Mouse (Mus musculus) skeletal muscle tissue, adult 2 months (tissue): ENCODE results near the gene Siglech.
A peak's percentile ranks its signal among the peaks of the same experiment; 100 is the strongest.
"Not testable (repeated sequence)": the region's sequence is repeated elsewhere in the genome, so short reads cannot be mapped to it uniquely, and the experiment has no call there.

ENCODE experiments used
- DNase-seq: peaks from one replicate; pipeline ENCODE4 v3.0.0-alpha.2; 2012; ENCODE audit warnings: low read depth, low spot score

The Siglech gene

DNA sequence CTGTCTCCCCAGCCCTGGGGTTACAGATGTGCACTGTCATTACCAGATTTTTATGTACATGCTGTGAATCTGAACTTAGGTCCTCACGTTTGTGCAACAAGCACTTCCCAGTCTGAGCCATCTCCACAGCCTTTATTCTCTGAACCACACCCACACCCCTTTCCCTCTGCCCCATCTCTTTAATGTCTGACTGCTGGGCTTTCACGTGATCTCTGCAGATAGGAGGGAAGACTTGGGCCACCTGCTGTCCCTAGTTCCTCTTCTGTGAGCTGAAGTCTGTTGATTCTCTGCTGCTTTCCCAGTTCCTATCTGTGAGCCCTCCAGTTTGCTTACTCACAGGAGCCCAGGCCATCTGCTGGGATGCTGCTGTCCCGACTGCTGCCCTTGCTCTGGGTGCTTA is at the start of gene Siglech:
Gene Siglech (plus strand): TSS at position 253 of the 400 bp plus-strand sequence.
- peak; percentile 26 for DNase-seq

DNA sequence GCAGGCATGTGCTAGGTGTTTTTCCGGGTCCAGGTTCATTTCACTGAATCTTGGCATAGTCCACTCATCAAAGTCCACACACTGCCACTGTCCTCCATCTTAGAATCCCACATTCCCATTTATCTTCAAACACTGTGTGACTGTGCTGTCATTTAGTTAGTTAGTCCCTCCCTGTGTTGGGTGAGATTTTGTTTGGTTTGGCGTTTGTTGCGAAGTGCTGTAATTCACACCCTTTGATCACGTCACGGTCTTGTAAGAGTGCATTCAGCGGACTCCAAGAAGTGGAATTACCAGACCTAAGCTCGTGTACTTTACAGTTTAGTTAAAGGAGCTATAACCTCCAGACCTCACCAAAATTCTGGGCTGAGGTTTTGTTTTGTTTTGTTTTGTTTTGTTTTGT is 45.3 kb upstream of the Siglech start:
- no peak for DNase-seq

DNA sequence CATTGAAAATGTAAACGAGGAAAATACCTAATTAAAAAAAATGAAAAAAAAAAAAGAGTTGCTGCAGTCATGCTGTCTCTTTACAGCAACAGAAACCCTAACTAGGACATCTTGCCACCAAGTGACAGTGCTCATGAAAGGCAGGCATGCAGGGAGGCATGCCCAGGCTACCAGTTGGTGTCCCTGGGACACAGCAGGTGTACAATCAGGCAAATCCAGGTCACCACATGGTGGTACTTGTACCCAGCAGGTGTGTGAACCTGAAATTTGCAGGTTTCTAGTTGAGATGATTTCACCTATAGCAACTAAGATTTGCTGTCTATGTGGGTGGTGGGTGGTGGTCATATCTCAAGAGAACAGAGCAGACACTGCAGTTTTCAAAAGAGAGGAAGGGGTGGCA is 39.1 kb upstream of the Siglech start:
- DNase-seq, result no peak

DNA sequence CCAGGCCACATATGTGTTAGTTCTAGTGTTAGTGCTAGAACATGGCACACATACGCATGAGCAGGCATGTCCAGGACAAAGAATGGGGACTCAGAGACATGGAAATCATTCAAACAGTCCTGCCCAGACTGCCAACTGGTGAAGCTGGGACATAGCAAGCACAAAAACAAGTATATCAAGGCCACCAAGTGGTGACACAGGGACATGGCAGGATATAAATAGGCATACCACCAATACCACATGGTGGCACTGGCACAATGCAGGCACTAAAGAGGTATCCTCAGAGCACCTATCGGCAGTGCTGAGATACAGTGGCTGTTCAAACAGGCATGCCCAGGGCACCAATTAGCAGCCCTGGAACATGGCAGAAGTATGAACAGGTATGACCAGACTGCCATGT is 33.5 kb upstream of the Siglech start:
- DNase-seq, result no peak

DNA sequence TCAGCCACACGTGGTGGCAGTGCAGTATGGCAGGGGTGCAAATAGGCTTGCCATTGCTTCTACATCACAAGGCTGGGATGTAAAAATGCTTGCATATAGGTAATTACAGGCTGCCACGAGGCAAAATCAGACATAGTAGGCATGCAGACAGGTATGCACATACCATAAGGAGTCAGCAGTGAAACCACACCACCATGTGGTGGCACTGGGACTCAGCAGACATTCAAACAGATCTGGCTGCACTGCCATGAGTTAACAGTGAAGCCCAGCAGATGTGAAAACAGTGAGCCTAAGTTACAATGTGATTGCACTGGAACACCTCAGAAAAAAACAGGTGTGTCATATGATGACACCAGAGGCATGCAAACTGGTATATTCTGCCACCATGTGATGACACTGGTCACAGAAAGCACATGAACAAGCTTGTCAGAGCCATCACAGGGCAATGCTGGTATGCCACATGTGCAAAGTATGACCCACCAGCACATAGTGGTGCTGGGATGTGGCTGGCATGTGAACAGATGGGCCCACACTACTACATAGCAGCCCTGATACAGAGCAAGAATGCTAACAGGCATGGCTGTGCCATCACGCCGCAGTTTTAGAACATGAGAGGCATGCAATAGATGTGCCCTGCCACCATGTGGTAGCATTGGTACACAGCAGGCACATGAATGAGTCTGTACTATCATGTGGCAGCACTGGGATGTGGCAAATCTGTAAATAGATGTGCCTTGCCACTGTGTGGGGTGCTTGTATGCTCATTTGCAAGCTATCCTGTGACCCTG is 30.7 kb upstream of the Siglech start:
- no peak for DNase-seq

DNA sequence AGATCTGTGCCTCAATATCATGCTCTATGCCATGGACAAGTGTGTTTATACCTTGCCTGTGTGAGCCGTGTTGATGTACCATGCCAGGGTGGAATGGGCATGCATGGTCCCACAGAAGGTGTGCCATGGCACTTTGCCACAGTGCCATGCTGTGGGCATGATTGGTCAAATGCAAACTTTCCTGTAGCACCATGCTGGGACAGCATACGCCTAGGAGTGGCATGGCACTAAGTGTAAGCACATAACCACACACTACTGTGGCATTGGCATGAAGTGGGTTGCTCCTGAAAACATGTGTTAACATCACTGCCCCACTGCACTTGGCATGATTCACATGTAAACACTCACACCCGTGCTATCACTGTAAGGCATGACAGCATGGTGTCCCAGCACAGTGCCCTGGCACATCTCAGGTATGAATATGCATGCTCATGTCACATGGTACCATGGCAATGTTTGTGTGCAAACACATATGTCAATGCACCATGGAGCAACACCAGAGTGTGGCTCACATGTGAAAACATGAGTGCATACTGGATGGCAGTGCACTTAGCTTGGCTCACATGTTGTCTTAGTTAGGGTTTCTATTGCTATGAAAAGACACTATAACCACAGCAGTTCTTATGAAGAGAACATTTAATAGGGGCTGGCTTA is 24.2 kb upstream of the Siglech start:
- DNase-seq, result no peak

DNA sequence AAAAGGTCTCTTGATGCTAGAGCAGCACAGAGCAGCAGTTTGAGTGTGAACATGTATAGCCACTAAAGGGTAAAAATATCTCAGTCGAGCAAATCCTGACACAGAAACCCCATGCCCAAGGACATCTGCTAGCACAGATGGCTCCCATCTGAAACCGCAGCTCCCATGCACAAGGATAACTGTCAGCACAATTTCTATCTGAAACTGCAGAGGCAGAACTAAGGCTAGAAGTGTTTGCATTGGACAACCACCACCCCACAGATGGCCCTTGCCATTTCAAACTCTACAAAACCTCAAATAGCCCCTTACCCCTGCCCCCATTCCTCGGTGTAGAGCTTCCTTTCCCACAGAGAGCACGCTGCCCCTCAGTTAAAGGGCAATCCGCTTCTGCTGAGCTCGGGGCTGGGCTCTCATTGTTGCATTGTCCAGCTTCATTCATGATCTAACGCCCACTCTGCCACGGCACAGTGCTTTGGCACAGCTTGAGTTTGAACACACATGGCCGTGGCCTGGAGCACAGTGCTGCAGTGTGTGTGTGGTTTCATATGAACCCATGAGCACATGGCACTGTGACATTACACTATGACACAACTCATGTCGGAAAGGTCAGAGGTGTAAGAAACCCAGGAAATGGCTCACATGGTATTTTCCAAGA is 23.3 kb upstream of the Siglech start:
- peak; percentile 36 for DNase-seq

DNA sequence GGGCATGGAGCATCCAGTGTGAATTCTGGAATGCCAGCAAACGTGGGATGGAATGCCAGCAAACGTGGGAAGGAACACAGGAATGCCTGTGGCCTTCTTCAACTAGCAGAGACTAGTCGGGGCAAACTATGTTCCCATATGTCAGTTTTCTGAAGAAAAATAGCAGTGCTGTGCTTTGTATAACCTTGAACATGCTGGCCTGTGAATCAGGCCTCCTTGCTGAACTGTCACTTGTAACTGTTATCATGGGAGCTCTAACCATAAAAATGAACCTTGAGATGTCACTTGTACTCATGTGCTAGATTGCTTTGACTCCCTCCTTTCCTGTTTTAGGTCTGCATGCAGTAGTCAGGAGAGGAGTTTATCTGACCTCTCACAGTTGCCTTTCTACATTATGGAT is 17.1 kb upstream of the Siglech start:
- no peak for DNase-seq

DNA sequence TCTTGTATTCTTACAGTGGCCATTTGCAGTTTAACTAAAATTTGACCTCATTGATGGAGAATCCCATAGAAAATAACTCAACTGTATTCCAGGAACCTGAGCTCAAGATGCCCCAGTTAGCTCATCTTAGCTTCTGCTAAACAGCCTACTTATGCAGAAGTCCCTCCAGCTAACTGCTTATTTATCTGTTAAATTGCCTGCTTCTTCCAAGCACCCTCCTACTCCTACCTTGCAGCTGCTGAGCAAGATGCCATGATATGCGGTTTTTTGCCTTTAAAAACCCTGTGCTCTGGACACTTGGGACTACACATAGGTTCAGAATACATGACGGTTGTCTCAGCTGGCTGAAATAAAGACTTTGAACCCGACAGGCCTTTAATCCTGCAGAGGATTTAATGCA is 8.6 kb upstream of the Siglech start:
- no peak for DNase-seq

DNA sequence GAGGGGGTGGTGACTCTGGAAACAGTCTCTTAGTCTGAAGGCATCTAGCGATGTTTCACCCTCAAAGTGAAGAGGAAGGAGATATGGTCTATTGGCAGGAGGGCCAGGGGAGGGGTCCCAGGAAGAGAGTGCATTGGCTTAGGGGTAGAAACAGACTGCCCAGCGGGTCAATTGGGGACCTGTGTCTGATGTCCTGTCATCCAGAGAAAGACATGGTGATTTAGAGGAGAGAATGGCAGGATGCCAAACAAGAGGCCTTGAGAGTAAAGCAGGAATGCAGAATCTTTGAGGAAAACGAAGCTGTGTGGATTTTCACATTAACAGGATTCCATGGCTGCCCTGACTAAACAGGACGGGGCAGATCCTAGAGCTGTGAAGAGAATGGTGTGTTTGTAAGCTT is 12.0 kb downstream of the Siglech start:
- no peak for DNase-seq

DNA sequence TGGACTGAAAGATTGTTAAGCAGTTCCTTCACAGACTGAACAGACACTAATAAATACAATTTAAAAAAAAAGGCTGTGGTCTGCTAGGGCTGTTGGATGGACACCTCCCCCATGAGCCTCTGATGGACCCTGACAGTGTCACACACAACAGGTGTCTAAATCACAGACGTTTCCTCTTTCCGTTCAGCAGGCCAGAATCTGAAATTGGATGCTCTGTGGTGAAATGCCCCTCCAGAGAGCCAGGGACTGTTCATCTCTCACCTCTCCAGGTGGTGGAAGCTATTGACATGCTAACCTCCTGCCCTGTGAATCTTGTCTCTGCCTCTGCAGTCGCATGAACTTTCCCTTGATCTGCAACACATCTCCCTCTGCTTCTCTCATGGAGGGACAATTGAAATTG is 14.5 kb downstream of the Siglech start:
- no peak for DNase-seq

DNA sequence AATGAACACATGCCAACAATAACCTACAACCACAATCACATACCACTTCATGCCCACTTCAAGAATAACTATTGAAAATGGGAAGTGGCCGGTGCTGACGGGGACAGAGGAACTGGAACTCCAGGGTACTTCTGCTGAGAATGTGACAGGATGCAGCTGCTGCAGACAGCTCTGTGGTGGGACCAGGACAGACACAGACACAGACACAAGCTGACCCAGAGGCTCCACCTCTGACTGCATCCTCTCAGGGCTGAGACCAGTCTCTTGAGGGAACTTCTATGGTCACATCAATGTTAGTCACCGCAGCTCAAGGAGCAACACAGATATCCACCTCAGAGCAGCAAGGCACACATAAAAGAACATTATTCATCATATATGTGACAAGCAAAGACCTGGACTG is 16.6 kb downstream of the Siglech start:
- peak; percentile 52 for DNase-seq

DNA sequence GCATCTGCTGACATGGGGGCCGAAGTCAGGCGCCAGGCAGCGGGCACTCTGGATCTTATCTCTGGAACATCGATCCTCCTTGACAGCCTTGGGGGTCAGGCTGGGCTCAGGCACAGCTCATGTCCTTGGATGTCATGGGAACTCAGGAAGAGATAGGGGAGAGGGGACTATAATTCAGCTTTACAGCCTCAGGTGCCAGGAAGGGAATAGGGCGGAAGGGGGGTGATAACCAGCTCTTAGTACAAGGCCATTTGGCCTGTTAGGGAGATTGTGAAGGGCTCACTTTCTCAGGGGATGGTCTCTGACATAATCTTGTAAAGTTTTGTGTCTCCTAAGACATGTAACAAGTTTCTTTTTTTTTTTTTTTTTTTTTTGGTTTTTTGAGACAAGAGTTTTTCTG is 22.6 kb downstream of the Siglech start:
- DNase-seq, result not testable (repeated sequence)

DNA sequence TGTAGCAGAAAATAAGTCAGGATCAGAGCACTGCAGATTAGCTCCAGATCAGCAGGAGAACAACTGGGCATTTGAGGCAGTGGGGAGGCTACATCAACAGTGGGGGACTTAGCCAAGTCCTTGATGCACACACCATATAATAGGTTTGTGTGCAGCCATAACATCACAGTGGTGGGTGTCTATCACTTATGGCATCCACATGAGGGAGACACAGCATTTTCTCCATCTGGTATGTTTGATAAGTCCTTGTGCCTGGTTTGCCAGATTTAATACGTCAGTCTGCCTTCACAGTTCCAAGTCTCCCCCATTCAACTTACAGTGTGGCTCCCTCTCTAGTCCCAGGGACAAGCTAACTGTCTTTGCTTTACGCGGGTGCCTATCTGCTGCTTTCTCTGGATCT is 24.3 kb downstream of the Siglech start:
- no peak for DNase-seq

DNA sequence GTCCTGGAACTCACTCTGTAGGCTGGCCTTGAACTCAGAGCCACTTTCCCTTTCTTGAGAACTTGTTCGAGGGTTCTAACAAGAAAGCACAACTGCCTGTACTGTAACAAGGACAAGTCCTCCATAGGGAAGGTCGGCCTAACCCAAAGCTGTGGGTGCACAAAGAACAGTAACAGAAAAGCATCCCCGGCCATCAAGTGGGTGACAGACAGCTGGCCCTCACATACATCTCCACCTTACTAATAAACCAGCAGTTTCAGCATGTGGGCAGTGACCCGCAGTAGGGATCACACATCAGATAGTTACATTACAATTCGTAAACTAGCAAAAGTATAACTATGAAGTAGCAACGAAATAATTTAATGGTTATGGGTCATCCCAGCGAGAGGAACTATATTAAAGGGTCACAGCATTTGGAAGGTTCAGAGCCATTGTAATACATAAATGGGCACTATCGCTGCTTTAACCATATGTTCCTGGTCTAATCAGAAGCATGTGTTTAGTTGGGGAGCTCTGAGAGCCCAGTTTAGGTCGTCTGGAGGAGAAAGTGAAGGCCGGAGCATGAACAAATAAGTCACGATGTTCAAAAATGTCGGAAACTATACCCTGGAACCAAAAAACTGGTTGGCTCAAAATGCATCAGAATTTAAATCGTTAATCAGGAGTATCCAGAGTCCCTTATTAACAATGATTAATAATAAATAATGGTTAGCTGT is 25.4 kb downstream of the Siglech start:
- DNase-seq, result no peak

DNA sequence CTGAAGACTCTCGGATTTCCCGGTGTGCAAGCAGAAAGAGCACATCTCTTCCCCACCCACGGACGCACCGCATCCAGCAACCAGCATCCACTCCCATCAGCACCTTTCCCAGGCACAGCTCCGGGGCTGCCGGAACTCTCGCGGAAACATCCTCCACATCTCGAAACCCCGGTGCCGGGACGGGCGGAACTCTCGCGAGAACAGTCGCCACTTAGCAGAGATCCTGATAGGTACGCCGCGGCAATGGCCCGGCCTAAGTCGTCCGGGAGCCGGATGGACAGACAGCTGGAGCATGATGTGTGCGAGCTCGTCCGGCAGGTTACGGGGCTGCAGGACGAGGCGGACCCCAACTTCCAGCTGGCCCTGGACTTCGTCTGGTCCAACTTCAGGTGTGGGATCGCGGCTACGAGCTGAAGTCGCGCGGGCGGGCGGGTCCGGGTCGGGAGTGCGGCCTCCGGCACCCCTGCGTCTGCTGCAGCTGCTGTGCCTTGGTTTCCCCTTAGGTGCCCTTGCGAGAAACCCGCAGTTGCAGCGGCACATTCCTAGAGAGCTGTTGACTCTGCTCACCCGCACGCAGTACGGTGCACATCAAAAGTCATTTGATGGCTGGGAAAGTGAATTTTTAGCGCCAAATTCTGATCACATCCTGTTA is 26.1 kb downstream of the Siglech start, which contains the start of gene Tubgcp5:
Gene Tubgcp5 (plus strand): TSS at position 203 of the 652 bp plus-strand sequence.
- peak; percentile 97 for DNase-seq

DNA sequence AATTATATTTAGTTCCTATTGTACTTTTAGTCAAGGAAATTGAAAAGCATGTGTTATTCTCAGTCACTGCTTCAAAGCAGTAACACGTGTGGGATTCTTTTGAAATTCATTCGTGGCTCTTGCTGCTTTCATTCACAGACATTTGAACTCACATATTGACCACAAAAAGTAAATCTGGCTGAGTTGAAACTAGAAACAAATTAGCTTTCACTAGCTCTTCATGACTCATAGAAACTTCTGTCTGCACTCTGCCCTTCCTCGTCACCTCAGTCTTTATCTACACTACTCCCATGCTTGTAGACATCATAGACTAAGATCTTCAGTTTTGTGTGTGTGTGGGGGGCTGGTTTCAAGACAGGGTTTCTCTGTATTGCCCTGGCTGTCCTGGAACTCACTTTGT is 32.0 kb downstream of the Siglech start:
- DNase-seq, result no peak

DNA sequence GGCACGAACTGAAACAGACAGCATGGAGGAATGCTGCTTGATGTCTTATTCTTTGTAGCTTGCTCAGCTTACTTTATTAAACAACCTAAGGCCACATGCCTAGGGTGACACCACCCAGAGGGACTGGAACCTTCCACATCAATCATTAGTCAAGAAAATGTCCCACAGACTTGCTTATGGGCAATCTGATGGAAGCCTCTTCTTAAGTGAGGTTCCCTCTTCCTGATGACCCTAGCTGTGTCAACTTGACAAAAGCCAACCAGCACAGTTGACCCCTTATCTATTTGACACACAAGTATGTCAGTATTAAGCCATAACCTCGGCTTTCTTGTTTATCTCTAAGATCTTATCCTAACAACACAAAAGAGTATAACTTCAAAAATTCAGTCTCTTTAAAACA is 42.0 kb downstream of the Siglech start:
- DNase-seq, result no peak

DNA sequence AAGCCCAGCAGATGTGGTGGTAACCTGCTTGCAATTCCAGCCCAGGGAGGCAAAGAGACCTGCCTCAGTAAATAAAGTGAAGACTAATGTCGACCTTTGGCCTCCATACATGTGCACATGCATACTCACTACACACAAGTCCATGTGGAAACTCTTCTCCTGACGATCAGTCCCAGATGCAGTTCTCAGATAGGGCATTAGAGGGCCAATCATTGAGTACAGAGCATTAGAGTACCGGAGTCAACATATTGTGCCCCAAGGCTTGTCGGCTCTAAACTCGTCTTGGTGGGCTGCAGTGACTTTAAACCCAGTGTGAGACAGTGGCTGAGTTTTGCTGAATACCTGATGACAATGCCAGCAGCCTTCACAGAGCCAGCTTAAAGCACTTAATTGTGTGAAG is 56.5 kb downstream of the Siglech start:
- no peak for DNase-seq

DNA sequence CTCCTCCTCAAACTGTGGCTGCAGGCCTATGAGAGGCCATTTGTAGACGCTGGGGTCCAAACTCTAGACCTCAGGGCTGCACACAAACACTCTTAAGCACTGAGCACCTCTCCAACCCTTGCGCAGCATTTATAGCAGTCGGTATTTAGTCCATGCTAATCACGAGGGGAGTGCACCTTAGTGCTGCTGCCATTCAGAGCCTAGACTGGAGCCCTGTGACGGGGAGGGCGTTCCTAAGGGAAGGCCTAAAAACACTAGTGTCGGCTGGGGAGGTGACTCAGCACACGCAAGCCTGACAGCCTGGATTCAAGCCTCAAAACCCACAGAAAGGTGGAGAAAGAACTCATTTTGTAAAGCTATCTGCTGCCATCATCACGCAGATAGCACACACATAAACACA is 59.6 kb downstream of the Siglech start:
- DNase-seq, result no peak
